Mouse (Mus musculus): ENCODE measurements at regions not wholly inside any gene's neighbourhood (a gene's known extent, or its start where the extent isn't known, plus 50 kb on each side); places are given as distances from the start of the nearest gene placed in this dataset.

GRCm38 (mm10) chr13:105377038-105377437 lies 66.4 kb upstream of the Htr1a start:
- no peaks in the 10 kb centered on the region for H3K9me3 ChIP-seq
- H3K4me3 ChIP-seq (replicated peaks) = no peak overlapping the region
- no peaks in the 10 kb centered on the region for H3K27me3 ChIP-seq (replicated peaks)
- H3K36me3 ChIP-seq (replicated peaks; ENCODE audit: low read length) = no peaks in the 10 kb centered on the region
- TF ChIP-seq FLI1 (IDR thresholded peaks at IDR 0.05; ENCODE audit: low read length) = no peak
- TF ChIP-seq GATA1 (IDR thresholded peaks at IDR 0.05; ENCODE audit: borderline replicate concordance, low read length) = no peak
- H3K4me1 ChIP-seq = peaks cover 49% of the 10 kb centered on the region

DNA sequence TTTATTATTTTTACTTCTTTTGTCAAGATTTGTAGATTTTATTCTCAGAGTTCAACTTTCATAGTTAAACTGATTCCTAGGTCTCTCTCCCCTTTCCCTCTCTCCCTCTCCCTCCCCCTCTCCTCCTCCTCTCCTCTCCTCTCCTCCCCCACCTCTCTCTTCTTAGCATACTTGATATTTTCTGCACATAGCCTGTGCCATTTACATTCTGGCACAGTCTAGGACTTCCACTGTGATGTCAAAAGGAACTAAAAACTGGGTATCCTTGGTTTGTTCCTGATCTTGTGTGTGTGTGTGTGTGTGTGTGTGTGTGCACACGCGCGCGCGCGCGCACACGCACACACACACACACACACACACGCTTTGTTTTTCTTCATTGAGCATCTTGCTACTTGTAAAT lies 64.9 kb upstream of the Htr1a start:
- H3K9me3 ChIP-seq = no peaks in the 10 kb centered on the region
- peaks cover 40% of the 10 kb centered on the region for H3K4me1 ChIP-seq
- no peaks in the 10 kb centered on the region for H3K27me3 ChIP-seq (replicated peaks)
- no peaks in the 10 kb centered on the region for H3K36me3 ChIP-seq (replicated peaks; ENCODE audit: low read length)
- TF ChIP-seq FLI1 (IDR thresholded peaks at IDR 0.05; ENCODE audit: low read length) (no peak), GATA1 (IDR thresholded peaks at IDR 0.05; ENCODE audit: borderline replicate concordance, low read length) (no peak)
- no peak overlapping the region for H3K4me3 ChIP-seq (replicated peaks)

DNA sequence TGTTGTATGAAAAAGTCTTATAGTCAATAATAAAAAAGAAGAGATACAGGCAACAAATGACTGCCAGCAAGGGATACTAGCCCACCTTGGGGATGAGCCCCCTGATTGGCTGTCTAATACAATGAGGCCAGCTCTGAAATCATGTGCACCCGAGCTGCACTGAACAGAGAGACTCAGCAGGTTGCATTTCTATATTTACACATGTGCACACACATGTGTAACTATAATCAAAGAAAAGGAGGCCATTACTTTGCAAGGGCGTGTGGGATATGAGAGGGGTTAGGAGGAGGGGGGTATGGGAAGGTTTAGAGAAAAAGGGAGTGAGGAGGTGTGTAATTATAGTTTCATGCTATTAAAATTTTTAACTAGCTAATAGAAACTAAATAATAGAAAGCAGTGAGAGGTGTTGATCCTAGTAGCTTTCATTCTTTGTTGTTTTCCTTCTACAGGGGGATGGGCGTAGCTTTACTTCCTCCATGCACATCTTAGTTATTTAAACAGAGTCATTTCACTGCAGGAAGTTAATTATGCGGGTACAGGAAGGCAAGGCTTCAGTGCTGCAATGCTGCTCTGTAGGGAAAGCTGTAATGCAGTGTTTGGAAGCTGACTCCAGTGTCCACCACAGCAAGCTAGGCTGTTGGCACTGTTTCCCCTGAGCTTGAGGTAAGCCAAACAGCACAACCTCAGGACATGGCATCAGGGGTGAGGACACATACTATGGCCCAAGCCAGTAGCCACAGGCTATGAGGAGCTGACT lies 56.2 kb upstream of the Htr1a start:
- H3K27me3 ChIP-seq (replicated peaks) = peaks cover 2% of the 10 kb centered on the region
- H3K4me1 ChIP-seq = peaks cover 20% of the 10 kb centered on the region
- no peaks in the 10 kb centered on the region for H3K36me3 ChIP-seq (replicated peaks; ENCODE audit: low read length)
- peak overlapping the region; percentile 21 for H3K4me3 ChIP-seq (replicated peaks)
- TF ChIP-seq GATA1 (IDR thresholded peaks at IDR 0.05; ENCODE audit: borderline replicate concordance, low read length) = no peak
- no peak for TF ChIP-seq FLI1 (IDR thresholded peaks at IDR 0.05; ENCODE audit: low read length)
- no peaks in the 10 kb centered on the region for H3K9me3 ChIP-seq
